Mouse (Mus musculus) limb, embryonic 14.5 days (tissue): ENCODE results near the gene 1700018B08Rik. TPM values are rescaled to one million over a fixed set of nuclear protein-coding genes. Genes with fewer than 3 reads are reported as not detected.

Experiments used
- ATAC-seq: fragments of 200-750 bp; cut with Nextera tagmentation; 2 replicates; pipeline ENCODE4 v1.8.0; 2017; ENCODE audit warnings: low read depth, moderate number of reproducible peaks, moderate TSS enrichment; ENCODE audit not compliant: low FRiP score
- DNase-seq: peaks from one replicate; pipeline ENCODE4 v3.0.0-alpha.2; 2015; ENCODE audit warnings: low spot score
- H3K27ac ChIP-seq: fragments of 300-500 bp; sonication (generic); replicated peaks from 2 replicates; pipeline ENCODE4 v1.5.1; 2014; ENCODE audit warnings: low read depth, mild to moderate bottlenecking, low read length, moderate library complexity, mixed read lengths
- H3K27me3 ChIP-seq: fragments of 300-500 bp; sonication (generic); 2 replicates; pipeline ENCODE4 v1.6.1; 2014; ENCODE audit warnings: low read length, mixed read lengths; ENCODE audit not compliant: control insufficient read depth, insufficient read depth
- H3K36me3 ChIP-seq: fragments of 300-500 bp; sonication (generic); 2 replicates; pipeline ENCODE4 v1.6.1; 2014; ENCODE audit warnings: mild to moderate bottlenecking, low read length, moderate library complexity, mixed read lengths; ENCODE audit not compliant: control insufficient read depth, insufficient read depth
- H3K4me1 ChIP-seq: fragments of 300-500 bp; sonication (generic); 2 replicates; pipeline ENCODE4 v1.6.1; 2014; ENCODE audit warnings: antibody characterized with exemption, low read length, mixed read lengths; ENCODE audit not compliant: control insufficient read depth, insufficient read depth
- H3K4me2 ChIP-seq: fragments of 300-500 bp; sonication (generic); replicated peaks from 2 replicates; pipeline ENCODE4 v1.6.1; 2014; ENCODE audit warnings: low read depth, mild to moderate bottlenecking, low read length, moderate library complexity; ENCODE audit not compliant: severe bottlenecking
- H3K4me3 ChIP-seq: fragments of 300-500 bp; sonication (generic); replicated peaks from 2 replicates; pipeline ENCODE4 v1.5.1; 2014; ENCODE audit warnings: low read length
- H3K9ac ChIP-seq: fragments of 300-500 bp; sonication (generic); 2 replicates; pipeline ENCODE4 v1.6.1; 2014; ENCODE audit warnings: mild to moderate bottlenecking, low read depth, low read length, moderate library complexity; ENCODE audit not compliant: severe bottlenecking
- H3K9me3 ChIP-seq: fragments of 300-500 bp; sonication (generic); 2 replicates; pipeline ENCODE4 v1.6.1; 2016; ENCODE audit warnings: low read length; ENCODE audit not compliant: control insufficient read depth
- POLR2A ChIP-seq: fragments of 200-500 bp; IDR thresholded peaks from 2 replicates; pipeline ENCODE4 v1.8.0; 2012; ENCODE audit warnings: inconsistent platforms, mild to moderate bottlenecking, moderate library complexity, borderline replicate concordance; ENCODE audit not compliant: insufficient read depth, insufficient read length; ENCODE audit errors: extremely low read depth
- WGBS: fragments of 180-500 bp; shearing (Covaris S2); extraction: QIAGEN DNeasy Blood & Tissue Kit; methylation state at CpG from one replicate; pipeline ENCODE4 v1.1.7; 2014; 5-methylcytosine and 5-hydroxymethylcytosine counted together
- polyA plus RNA-seq, 2 experiments: library from polyadenylated mRNA; depleted of rRNA in 1 of 2; stranded (reverse) in 1 of 2; unstranded in 1 of 2; fragments of >200 nt; fragmentation: Nextera tagmentation in 1 of 2; extraction: Ambion mirVana in 1 of 2; gene quantifications; 2 replicates each; pipeline versions ENCODE4 v1.2.1 to v1.2.3; 2012 to 2014

1700018B08Rik gene
- polyA plus RNA-seq, 2 experiments: not detected

- Histone ChIP-seq H3K4me2 (no peak overlapping the region), H3K36me3 (no peaks in the 10 kb centered on the region), H3K27ac (no peak overlapping the region), H3K4me3 (no peak overlapping the region), H3K9ac (no peak overlapping the region), H3K27me3 (no peaks in the 10 kb centered on the region), H3K9me3 (no peaks in the 10 kb centered on the region), H3K4me1 (no peaks in the 10 kb centered on the region)
- no peak for DNase-seq
- TF ChIP-seq POLR2A: no peak
- 81% methylated on average over 19 of the region's 19 CpGs for WGBS
- ATAC-seq: no peak
Observed at GRCm38 (mm10) chr8:121541862-121542261, 2.3 kb downstream of the 1700018B08Rik start.

- no peaks in the 10 kb centered on the region for H3K9me3 ChIP-seq
- H3K36me3 ChIP-seq: no peaks in the 10 kb centered on the region
- no peak for TF ChIP-seq POLR2A
- WGBS: 45% methylated on average over 5 of the region's 5 CpGs
- H3K4me3 ChIP-seq: no peak overlapping the region
- H3K9ac ChIP-seq: no peak overlapping the region
- no peaks in the 10 kb centered on the region for H3K4me1 ChIP-seq
- H3K27me3 ChIP-seq: no peaks in the 10 kb centered on the region
- H3K4me2 ChIP-seq: no peak overlapping the region
- H3K27ac ChIP-seq: no peak overlapping the region
- DNase-seq (no peak), ATAC-seq (no peak)
Observed at GRCm38 (mm10) chr8:121532381-121532780, 11.7 kb downstream of the 1700018B08Rik start.

GRCm38 (mm10) chr8:121530639-121531038 is 13.5 kb downstream of the 1700018B08Rik start:
- peaks cover 5% of the 10 kb centered on the region; the same call in 1 of the 2 replicates for H3K4me1 ChIP-seq
- WGBS: 82% methylated on average over 10 of the region's 10 CpGs
- ATAC-seq: no peak

GRCm38 (mm10) chr8:121528790-121529189 is 15.3 kb downstream of the 1700018B08Rik start:
- no peak for TF ChIP-seq POLR2A
- 84% methylated on average over 15 of the region's 15 CpGs for WGBS
- Histone ChIP-seq H3K9me3 (no peaks in the 10 kb centered on the region), H3K27me3 (no peaks in the 10 kb centered on the region), H3K4me3 (no peak overlapping the region), H3K4me2 (no peak overlapping the region), H3K36me3 (no peaks in the 10 kb centered on the region), H3K4me1 (peaks cover 5% of the 10 kb centered on the region; the same call in 1 of the 2 replicates), H3K9ac (no peak overlapping the region), H3K27ac (no peak overlapping the region)
- ATAC-seq (no peak), DNase-seq (no peak)

More at GRCm38 (mm10) chr8:121530639-121531038, 13.5 kb downstream of the 1700018B08Rik start:
- Histone ChIP-seq H3K4me3 (no peak overlapping the region), H3K9ac (no peak overlapping the region), H3K36me3 (no peaks in the 10 kb centered on the region), H3K9me3 (no peaks in the 10 kb centered on the region), H3K4me2 (no peak overlapping the region), H3K27me3 (no peaks in the 10 kb centered on the region), H3K27ac (no peak overlapping the region)
- TF ChIP-seq POLR2A: no peak
- no peak for DNase-seq

- Histone ChIP-seq H3K4me3 (no peak overlapping the region), H3K27me3 (no peaks in the 10 kb centered on the region), H3K27ac (no peak overlapping the region), H3K9me3 (no peaks in the 10 kb centered on the region), H3K4me2 (no peak overlapping the region), H3K4me1 (peaks cover 5% of the 10 kb centered on the region; the same call in 1 of the 2 replicates), H3K36me3 (no peaks in the 10 kb centered on the region), H3K9ac (no peak overlapping the region)
- DNase-seq (no peak), ATAC-seq (no peak)
- no peak for TF ChIP-seq POLR2A
- WGBS: 86% methylated on average over 9 of the region's 9 CpGs
Observed at GRCm38 (mm10) chr8:121527751-121528150, 16.4 kb downstream of the 1700018B08Rik start.

GRCm38 (mm10) chr8:121526811-121527550 is 17.1 kb downstream of the 1700018B08Rik start:
- Histone ChIP-seq H3K27me3 (no peaks in the 10 kb centered on the region), H3K9ac (no peak overlapping the region), H3K27ac (peak overlapping the region; percentile 55; the same call in 1 of the 2 replicates), H3K9me3 (no peaks in the 10 kb centered on the region), H3K4me1 (peaks cover 5% of the 10 kb centered on the region; the same call in 1 of the 2 replicates), H3K4me3 (no peak overlapping the region), H3K4me2 (no peak overlapping the region), H3K36me3 (no peaks in the 10 kb centered on the region)
- no peak for TF ChIP-seq POLR2A
- WGBS: 33% methylated on average over 5 of the region's 6 CpGs
- ATAC-seq: peak; percentile 70; the same call in 1 of the 2 replicates
- DNase-seq: peak; percentile 42
